Mouse (Mus musculus) neutrophil, adult 5-6 weeks (primary cell): Measurements from ENCODE around the gene Efnb3. TPM values are rescaled to one million over a fixed set of nuclear protein-coding genes. Genes with fewer than 3 reads are reported as not detected.
"Not testable (repeated sequence)": the region's sequence is repeated elsewhere in the genome, so short reads cannot be mapped to it uniquely, and the experiment has no call there.

ENCODE experiments used
- ATAC-seq: fragments of 151-379, 151-347 bp; 2 replicates; pipeline ENCODE4 v1.8.0; 2017; ENCODE audit warnings: mild to moderate bottlenecking, moderate TSS enrichment; ENCODE audit not compliant: insufficient number of reproducible peaks, poor library complexity, low FRiP score, severe bottlenecking; ENCODE audit errors: extremely low read depth
- total RNA-seq: library from RNA; stranded (forward); fragments of 200-1000 nt; gene quantifications from 2 replicates; pipeline ENCODE4 v1.2.3, GENCODE M21; 2017

Gene Efnb3
- total RNA-seq, 1 experiment from 2014 or later, result 0.47 TPM

DNA sequence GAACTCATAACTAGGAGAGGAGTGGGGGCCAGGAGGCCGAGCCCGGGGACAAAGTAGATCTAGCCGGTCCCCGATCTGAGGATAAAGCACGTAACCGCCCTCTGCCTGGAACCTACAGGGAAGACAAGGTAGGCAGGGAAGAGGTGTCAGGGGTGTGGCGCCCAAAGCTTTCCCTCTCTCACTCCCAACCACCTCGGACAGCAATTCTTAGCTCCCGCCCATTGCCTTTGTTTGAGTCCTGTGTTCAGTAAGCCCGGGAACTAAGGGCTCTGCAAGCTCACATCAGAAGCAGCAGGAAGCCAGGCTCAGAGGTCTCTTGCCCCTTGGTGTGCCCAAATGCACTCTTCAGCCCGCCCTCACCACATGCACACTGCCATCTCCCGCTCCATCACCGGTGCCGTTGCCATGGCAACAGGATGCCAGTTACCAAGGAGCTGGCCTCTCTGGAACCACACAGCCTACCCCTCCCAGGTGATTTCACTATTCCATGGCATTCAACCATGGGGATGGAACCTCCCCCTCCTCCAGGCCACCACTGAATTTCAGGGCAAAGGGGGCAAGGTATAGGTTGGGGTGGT, 2.5 kb downstream of the Efnb3 start:
- ATAC-seq, result no peak

- ATAC-seq, result no peak
Measured at GRCm38 (mm10) chr11:69554539-69555140, 5.4 kb downstream of the Efnb3 start.

- no peak for ATAC-seq
Measured at GRCm38 (mm10) chr11:69553341-69553721, 6.7 kb downstream of the Efnb3 start.

DNA sequence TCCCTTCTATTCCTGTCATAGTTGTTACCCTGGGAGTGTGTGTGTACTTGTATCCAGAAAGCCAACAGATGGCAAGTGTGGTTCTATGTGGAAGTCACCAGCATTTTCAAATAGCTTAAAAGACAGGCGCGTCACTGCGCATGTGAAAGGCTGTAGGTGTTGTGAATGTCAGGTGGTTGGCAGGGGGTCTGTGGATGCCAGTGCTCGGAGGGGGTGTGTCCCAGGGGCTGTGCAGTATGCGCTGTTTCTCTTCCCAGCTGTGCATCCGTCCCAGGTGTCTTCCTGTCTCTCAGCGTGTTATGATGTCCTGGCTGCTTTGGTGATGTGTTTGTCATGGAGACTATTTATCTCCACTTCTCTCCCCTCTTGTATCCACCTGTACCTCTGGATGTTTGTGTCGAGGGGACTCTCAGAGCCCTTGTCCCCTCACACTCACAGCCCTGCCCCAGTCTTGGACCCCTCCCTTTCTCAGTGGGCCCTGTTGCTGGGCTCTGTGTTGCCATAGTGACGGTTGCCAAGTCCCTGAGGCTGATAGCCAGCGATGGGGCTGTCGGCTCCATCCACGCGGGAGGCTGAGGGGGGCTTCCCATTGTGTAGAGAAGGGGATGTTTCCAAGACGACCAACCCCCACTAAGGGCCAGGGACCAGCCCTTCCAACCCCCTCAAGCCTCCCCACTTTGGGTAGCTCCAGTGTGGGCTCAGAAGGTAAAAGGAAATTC, 7.2 kb downstream of the Efnb3 start:
- ATAC-seq, result no peak

DNA sequence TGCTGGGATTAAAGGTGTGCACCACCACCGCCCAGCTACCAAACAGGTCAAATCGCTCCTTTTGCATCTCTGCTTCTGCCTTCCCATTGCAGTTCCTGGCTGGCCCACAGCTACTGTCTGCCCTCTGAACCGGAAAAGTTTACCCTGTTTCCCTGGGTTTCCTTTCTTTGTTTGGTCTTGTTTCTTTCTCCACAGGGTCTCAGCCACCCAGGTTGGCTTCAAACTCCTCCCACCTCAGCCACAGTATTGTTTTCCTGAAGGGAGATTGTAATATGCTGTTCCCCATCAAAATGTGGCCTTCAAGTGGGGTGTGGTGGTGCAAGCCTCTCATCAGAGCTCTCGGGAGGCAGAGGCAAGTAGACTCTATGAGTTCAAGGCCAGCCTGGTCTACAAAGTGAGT, 8.7 kb downstream of the Efnb3 start:
- ATAC-seq, result no peak

DNA sequence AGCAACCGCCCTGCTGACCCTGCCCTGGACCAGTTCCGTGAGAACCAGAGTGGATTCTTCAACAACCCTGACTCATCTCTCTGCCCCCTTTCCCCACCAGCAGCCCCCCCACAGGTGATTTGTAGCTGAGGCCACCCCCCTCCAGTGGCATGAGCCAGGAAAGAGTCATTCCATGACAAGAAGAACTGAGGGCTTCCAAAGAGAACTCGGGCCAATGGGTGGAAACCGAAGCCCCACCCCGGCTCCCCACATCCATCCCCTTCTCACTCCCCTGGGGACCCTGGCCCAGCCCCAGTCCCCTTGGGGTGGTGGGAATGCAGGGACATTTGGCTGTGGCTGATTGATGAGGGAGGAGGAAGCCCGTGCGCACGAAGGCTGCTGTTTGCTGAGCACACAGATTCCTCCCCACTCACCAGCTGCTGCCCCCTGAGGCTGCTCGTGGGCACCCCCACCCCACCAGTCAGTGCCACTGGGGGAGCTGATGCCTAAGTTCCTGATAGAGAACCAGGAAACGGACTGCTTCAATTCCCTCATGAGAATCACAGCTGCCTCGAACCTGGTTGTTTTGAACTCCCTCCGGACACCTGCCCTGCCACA, 10.8 kb downstream of the Efnb3 start, which contains the start of gene Dnah2:
Dnah2 (minus strand) TSS at position 51 of the 597 bp plus-strand sequence.
- ATAC-seq, result no peak

DNA sequence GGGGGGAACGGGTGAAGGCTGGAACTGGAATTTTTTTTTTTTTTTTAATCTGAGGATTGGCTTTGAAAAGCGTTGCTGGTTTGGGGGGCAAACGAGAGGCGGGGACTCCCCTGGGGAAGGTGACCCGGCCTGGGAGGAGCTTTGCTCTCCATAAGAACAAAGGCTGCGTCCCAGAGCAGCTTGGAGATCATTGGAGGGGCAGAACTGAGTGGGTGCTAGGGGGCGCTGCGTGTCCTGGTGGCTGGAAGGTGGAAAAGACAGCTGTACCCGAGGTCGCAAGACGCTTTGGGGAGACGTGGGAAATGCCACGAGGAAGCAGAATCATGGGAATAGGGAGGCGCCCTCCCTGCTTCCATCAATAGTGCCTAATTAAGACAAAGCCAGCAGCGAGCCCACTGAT, 12.9 kb downstream of the Efnb3 start:
- ATAC-seq, result no peak

- no peak for ATAC-seq
Measured at GRCm38 (mm10) chr11:69546423-69547053, 13.5 kb downstream of the Efnb3 start.

GRCm38 (mm10) chr11:69545957-69546356, 14.0 kb downstream of the Efnb3 start:
- no peak for ATAC-seq

DNA sequence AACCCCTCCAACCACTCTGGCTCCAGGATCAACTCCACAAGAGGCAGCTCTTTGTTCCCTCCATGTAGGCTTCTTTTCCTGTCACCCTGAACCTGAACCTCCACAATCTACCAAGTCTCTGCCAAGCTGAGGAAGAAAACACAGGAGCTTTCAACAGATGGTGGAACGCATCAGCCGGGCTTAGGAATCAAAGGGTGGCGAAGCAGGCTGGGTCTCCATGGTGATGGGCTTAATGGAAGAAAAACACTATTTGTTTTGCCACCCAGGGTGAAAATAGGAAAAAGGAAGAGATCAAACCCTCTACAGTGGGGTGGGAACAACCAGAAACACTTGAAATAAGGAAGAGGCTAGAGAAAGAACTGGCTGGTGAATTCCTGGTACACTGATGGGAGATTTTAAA, 16.4 kb downstream of the Efnb3 start:
- ATAC-seq, result no peak

DNA sequence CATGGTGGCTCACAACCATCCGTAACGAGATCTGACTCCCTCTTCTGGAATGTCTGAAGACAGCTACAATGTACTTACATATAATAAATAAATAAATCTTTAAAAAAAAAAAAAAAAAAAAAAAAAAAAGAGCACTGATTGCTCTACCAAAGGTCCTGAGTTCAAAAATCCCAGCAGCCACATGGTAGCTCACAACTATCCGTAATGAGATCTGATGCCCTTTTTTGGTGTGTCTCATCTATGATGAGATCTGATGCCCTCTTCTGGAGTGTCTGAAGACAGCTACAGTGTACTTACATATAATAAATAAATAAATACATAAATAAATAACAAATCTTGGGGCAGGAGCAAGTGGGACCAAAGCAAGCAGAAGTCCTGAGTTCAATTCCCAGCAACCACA, 18.3 kb downstream of the Efnb3 start:
- ATAC-seq, result not testable (repeated sequence)

DNA sequence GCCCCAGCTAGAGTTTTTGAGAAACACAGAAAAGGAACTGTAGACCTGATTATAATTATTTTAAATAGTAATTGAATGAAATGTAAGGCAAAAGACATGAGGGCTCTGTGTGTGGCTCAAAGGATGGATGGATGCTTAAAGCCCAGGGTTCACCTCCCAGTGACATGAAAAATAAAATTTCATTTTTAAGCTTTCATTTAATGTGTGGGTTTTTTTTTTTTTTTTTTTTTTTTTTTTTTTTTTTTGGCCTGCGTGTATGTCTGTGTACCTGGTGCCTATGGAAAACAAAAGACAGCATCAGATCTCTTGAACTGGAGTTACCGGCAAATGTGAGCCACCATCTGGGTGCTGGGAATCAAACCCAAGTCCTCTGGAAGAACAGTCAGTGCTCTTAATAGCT, 19.3 kb downstream of the Efnb3 start:
- no peak for ATAC-seq

DNA sequence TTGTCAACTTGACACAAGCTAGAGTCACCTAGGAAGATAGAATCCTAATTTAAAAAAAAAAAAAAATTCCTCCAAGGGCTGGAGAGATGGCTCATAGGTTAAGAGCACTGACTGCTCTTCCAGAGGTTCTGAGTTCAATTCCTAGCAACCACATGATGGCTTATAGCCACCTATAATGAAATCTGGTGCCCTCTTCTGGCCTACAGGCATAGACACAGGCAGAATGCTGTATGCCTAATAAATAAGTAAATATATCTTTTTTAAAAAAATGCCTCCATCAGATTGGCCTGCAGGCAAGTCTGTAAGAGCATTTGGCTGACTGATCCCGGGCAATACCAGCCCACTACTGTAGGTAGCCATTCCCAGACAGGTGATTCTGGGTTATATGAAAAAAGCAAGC, 25.0 kb downstream of the Efnb3 start:
- ATAC-seq, result no peak

- ATAC-seq, result no peak
Measured at GRCm38 (mm10) chr11:69532480-69533150, 27.4 kb downstream of the Efnb3 start.

DNA sequence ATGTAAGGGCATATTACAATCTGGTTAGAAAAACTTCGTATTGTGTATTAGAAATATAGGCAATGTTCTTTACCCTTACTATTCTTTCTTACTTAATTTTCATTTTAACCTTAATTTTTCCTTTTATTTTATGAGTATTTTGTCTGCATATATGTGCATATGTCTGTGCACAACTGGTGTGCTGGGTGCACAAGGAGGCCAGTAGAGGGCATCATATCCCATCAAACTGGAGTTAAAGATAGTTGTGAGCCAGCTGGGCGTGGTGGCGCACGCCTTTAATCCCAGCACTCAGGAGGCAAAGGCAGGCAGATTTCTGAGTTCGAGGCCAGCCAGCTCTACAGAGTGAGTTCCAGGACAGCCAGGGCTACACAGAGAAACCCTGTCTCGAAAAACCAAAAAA, 29.2 kb downstream of the Efnb3 start:
- ATAC-seq, result not testable (repeated sequence)

- not testable (repeated sequence) for ATAC-seq
Measured at GRCm38 (mm10) chr11:69530281-69530680, 29.7 kb downstream of the Efnb3 start.

DNA sequence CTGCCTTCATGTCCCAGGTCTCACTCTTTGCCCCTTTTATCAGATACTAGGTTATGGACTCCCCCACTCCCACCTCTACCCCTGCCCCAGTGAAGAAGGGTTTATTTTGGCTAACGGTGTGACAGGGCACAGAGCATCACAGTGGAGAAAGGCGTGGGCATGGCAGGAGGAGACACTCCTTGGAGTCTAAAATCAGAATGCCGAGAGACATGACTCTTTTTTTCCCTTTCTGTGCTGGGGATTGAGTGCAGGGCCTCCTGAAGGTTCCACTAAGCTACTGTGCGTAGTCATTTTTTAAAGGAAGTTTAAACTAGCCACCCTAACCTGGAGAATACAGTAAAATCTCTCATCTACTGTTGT, 32.0 kb downstream of the Efnb3 start:
- ATAC-seq, result no peak

DNA sequence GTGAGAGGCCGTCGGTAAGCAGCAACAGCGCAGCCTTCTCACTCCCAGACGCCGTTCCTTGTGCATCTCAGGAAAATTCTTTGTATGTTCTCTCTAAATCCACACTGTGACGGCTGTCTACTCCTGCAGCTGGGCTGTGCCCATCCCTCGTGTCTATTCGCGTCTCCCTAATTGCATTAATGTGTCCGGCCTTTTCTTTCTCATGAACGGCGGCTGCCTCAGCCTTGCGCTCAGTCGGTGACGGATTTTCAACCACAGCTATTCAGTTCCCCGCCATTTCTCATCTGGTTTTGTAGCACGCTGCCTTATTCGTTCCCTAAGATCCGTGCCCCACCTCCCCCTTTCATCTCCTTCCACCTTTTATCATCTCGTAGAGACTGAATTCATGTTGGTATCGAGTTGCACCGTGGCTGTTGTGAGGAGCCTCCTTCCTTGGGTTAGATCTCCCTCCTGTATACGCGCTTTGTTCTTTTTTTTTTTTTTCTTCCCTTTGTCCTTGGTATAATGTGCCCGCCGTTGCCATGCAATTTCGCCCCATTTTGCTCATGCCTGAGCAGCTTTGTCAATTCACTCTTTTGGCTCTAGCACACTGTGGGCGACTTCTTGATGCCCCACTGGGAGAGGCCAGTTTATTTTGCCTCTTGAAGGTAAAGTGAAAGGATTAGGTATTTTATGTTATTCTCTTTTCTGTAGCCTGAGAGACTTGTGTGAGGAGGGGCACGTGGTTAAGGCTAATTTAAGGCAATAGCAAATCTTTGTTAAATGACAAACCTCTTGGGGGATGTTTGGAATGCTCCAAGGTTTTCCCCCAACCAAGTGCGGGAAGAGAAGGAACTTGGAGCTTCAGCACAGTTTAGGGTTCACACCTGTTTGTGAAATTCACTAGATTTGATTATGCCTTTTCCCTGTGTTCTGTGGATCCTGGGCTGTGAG, 32.6 kb downstream of the Efnb3 start:
- no peak for ATAC-seq
